Mouse (Mus musculus): Measurements from ENCODE around the gene Grip2.

Gene Grip2

GRCm38 (mm10) chr6:91795640-91796039 is 31.4 kb downstream of the Grip2 start:
- DNase-seq, result peak; percentile 3 to 22

GRCm38 (mm10) chr6:91788311-91788798 is 38.7 kb downstream of the Grip2 start:
- DNase-seq, result no peak

GRCm38 (mm10) chr6:91785018-91785417 is 42.0 kb downstream of the Grip2 start:
- DNase-seq, result no peak

- DNase-seq, result no peak
Measured at GRCm38 (mm10) chr6:91779206-91779605, 47.8 kb downstream of the Grip2 start.

GRCm38 (mm10) chr6:91776543-91776942 is 50.5 kb downstream of the Grip2 start:
- peak in 1 of 2 experiments; percentile 63 for DNase-seq

GRCm38 (mm10) chr6:91773951-91774350 is 53.1 kb downstream of the Grip2 start:
- no peak for DNase-seq

GRCm38 (mm10) chr6:91767550-91767949 is 59.5 kb downstream of the Grip2 start:
- DNase-seq, result no peak

- no peak for DNase-seq
Measured at GRCm38 (mm10) chr6:91762051-91762742, 64.9 kb downstream of the Grip2 start.

- no peak for DNase-seq
Measured at GRCm38 (mm10) chr6:91754845-91755244, 72.2 kb downstream of the Grip2 start.

- DNase-seq, result peak in 1 of 2 experiments; percentile 17
Measured at GRCm38 (mm10) chr6:91754098-91754497, 73.0 kb downstream of the Grip2 start.

- DNase-seq, result peak; percentile 58 to 88
Measured at GRCm38 (mm10) chr6:91752884-91753283, 74.2 kb downstream of the Grip2 start.

- DNase-seq, result peak in 1 of 2 experiments; percentile 61
Measured at GRCm38 (mm10) chr6:91750976-91751375, 76.1 kb downstream of the Grip2 start.

GRCm38 (mm10) chr6:91746776-91747175 is 80.3 kb downstream of the Grip2 start:
- DNase-seq, result peak; percentile 62 to 74

GRCm38 (mm10) chr6:91745947-91746582 is 81.0 kb downstream of the Grip2 start:
- peak; percentile 85 to 91 for DNase-seq

GRCm38 (mm10) chr6:91745246-91745645 is 81.8 kb downstream of the Grip2 start:
- DNase-seq, result no peak

GRCm38 (mm10) chr6:91743886-91744285 is 83.2 kb downstream of the Grip2 start:
- DNase-seq, result no peak

- no peak for DNase-seq
Measured at GRCm38 (mm10) chr6:91742995-91743394, 84.1 kb downstream of the Grip2 start.

GRCm38 (mm10) chr6:91742466-91742865 is 84.6 kb downstream of the Grip2 start:
- no peak for DNase-seq

- peak in 1 of 2 experiments; percentile 64 for DNase-seq
Measured at GRCm38 (mm10) chr6:91741046-91741445, 86.0 kb downstream of the Grip2 start.

- DNase-seq, result peak in 1 of 2 experiments; percentile 61
Measured at GRCm38 (mm10) chr6:91738058-91738457, 89.0 kb downstream of the Grip2 start.

- DNase-seq, result no peak
Measured at GRCm38 (mm10) chr6:91737451-91737850, 89.6 kb downstream of the Grip2 start.

- peak; percentile 63 to 75 for DNase-seq
Measured at GRCm38 (mm10) chr6:91736471-91736870, 90.6 kb downstream of the Grip2 start.

- DNase-seq, result peak in 1 of 2 experiments; percentile 57
Measured at GRCm38 (mm10) chr6:91732138-91732537, 94.9 kb downstream of the Grip2 start.

GRCm38 (mm10) chr6:91729677-91730127 is 97.3 kb downstream of the Grip2 start:
- DNase-seq, result peak; percentile 73 to 80

Data from kidney, adult 8-10 months (tissue).